Mouse (Mus musculus): ENCODE measurements around the gene Zfp91.

DNA sequence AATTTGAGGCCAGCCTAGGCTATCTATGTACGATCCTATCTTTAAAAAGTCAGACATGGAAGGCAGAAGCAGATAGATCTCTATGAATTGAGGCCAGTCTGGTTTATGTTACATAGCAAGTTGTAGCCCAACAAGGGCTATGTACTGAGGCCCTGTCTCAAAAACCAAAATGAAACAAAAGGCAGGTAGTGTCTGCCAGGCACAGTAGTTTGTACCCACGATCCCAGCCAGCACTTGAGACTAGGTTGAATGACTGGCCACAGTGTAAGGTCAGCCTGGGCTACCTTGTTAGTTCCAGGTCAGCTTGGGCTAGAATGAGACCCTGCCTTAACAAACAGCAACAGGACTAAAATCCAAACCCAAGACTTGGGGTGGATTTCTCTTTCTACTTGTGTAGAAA lies 4.7 kb upstream of the Zfp91 start:
- TF ChIP-seq CTCF (conservative IDR thresholded peaks at IDR 0.05; ENCODE audit: insufficient read depth, insufficient read length, low read depth, low read length), result no peak
- no peak for TF ChIP-seq POLR2A (IDR thresholded peaks at IDR 0.05; ENCODE audit: low read depth, low read length)

Measured in kidney, adult 2 months (tissue).